Mouse (Mus musculus) frontal cortex, adult (tissue): ENCODE measurements around the gene Defa25.
"Not testable (repeated sequence)": the region's sequence is repeated elsewhere in the genome, so short reads cannot be mapped to it uniquely, and the experiment has no call there.

ENCODE experiments used
- ATAC-seq: cut with Nextera tagmentation; 2 replicates; pipeline ENCODE4 v1.9.2; 2017; ENCODE audit warnings: mild to moderate bottlenecking, moderate library complexity, mixed read lengths; ENCODE audit not compliant: low TSS enrichment

The Defa25 gene

GRCm38 (mm10) chr8:21084142-21084541 is at the start of gene Defa25:
TSS of gene Defa25 (plus strand) at chr8:21084442.
- ATAC-seq: not testable (repeated sequence)

- not testable (repeated sequence) for ATAC-seq
These were observed 29.5 kb upstream of the Defa25 start, which contains the start of gene Defa23 for GRCm38 (mm10) chr8:21054747-21055146. TSS of gene Defa23 (plus strand) at chr8:21055047.

- not testable (repeated sequence) for ATAC-seq
These were observed 19.5 kb upstream of the Defa25 start, which contains the start of gene Defa35 for GRCm38 (mm10) chr8:21064738-21065137. TSS of gene Defa35 (plus strand) at chr8:21065038.

- no peak for ATAC-seq
These were observed 8.9 kb downstream of the Defa25 start for GRCm38 (mm10) chr8:21093106-21093505.

- not testable (repeated sequence) for ATAC-seq
These were observed 11.7 kb downstream of the Defa25 start, which contains the start of gene Gm14851 for GRCm38 (mm10) chr8:21095950-21096349. TSS of gene Gm14851 (minus strand) at chr8:21096050.

- ATAC-seq: not testable (repeated sequence)
These were observed 50.1 kb downstream of the Defa25 start, which contains the start of gene Defa30 for GRCm38 (mm10) chr8:21134342-21134741. TSS of gene Defa30 (plus strand) at chr8:21134642.
